In genomic region chr5:113586458-113586849, GRCm38 (mm10) we compare ENCODE assay signal across 8 mouse cellular contexts.
DNase-seq lines count a peak whose midpoint lies in the region; ATAC-seq and TF ChIP-seq lines count a peak whose summit lies in the region.
"Not testable (repeated sequence)": the region's sequence is repeated elsewhere in the genome, so short reads cannot be mapped to it uniquely, and the experiment has no call there.

No protein-coding gene starts in this region.

- H3K4me1 ChIP-seq in CH12.LX (ENCODE audit: control insufficient read depth in 1 of 2, insufficient read depth in 2 of 2), result peaks cover 12 to 63% of the 10 kb centered on the region in 2 experiments
- H3K4me1 ChIP-seq in heart, adult 2 months (ENCODE audit: control insufficient read depth, insufficient read depth, low read length); kidney, adult 2 months (ENCODE audit: control insufficient read depth, insufficient read depth, low read length); lung, embryonic 14.5 days (ENCODE audit: insufficient read depth); stomach, postnatal 0 days (replicated peaks; ENCODE audit: control insufficient read depth, insufficient read depth): not testable (repeated sequence)

- TF ChIP-seq CTCF in CH12.LX (conservative IDR thresholded peaks at IDR 0.05 in 1 of 2, IDR thresholded peaks at IDR 0.05 in 1 of 2; ENCODE audit: low read depth in 2 of 2, low read length in 2 of 2), result peak in 1 of 2 experiments; percentile 74; a peak in 2 of 4 replicates
- peak; percentile 51 for TF ChIP-seq CTCF in heart, adult 2 months (IDR thresholded peaks at IDR 0.05)
- peak; percentile 25; the same call in 1 of the 2 replicates for TF ChIP-seq CTCF in kidney, adult 2 months (conservative IDR thresholded peaks at IDR 0.05; ENCODE audit: insufficient read depth, insufficient read length, low read depth, low read length)
- TF ChIP-seq CTCF in layer of hippocampus, adult 2 months (conservative IDR thresholded peaks at IDR 0.05), result peak; percentile 72
- peak; percentile 42 for TF ChIP-seq CTCF in lung, embryonic 14.5 days (IDR thresholded peaks at IDR 0.05; ENCODE audit: low read depth)
- peak; percentile 60 for TF ChIP-seq CTCF in stomach, postnatal 0 days (IDR thresholded peaks at IDR 0.05; ENCODE audit: low read depth)

- not testable (repeated sequence) for TF ChIP-seq POLR2A in CH12.LX (IDR thresholded peaks at IDR 0.05; ENCODE audit: low read depth, low read length); heart, adult 2 months (IDR thresholded peaks at IDR 0.05; ENCODE audit: insufficient read depth, low read depth, low read length); kidney, adult 2 months (IDR thresholded peaks at IDR 0.05; ENCODE audit: low read depth, low read length)

- peak overlapping the region; percentile 61 for H3K9ac ChIP-seq in CH12.LX (ENCODE audit: insufficient read depth, low read depth)
- H3K9ac ChIP-seq in heart, adult 2 months (ENCODE audit: low read depth, low read length); lung, embryonic 14.5 days; stomach, postnatal 0 days (ENCODE audit: low read length): not testable (repeated sequence)

- not testable (repeated sequence) for H3K79me2 ChIP-seq in CH12.LX (replicated peaks; ENCODE audit: control insufficient read depth, extremely low read depth, insufficient read depth, poor library complexity, severe bottlenecking); heart, adult 2 months (replicated peaks; ENCODE audit: control insufficient read depth, insufficient read depth, low read length)

- H3K4me3 ChIP-seq in CH12.LX (replicated peaks in 1 of 3; ENCODE audit: low read depth in 2 of 3, low read length in 2 of 3, poor library complexity in 1 of 3); heart, adult 2 months; kidney, adult 2 months (ENCODE audit: insufficient read depth, low read depth, low read length); layer of hippocampus, adult 2 months; lung, embryonic 14.5 days (ENCODE audit: low read depth, low read length); stomach, postnatal 0 days (ENCODE audit: low read depth, low read length): not testable (repeated sequence)

- dilution Hi-C loops in CH12.LX (cut with MboI; ENCODE audit: extremely low pct_ligation_motif_present, extremely low pct_unique_long_range_greater_than_20kb, low sequenced_read_pairs), result not testable (repeated sequence)

- H3K27me3 ChIP-seq in CH12.LX (replicated peaks); heart, adult 2 months (ENCODE audit: control insufficient read depth, insufficient read depth, low read length); kidney, adult 2 months (replicated peaks; ENCODE audit: control insufficient read depth, insufficient read depth, low read length); lung, embryonic 14.5 days (ENCODE audit: insufficient read depth, low read length); stomach, postnatal 0 days (ENCODE audit: control insufficient read depth, insufficient read depth, low read length): not testable (repeated sequence)

- ATAC-seq in lung, embryonic 14.5 days (ENCODE audit: insufficient read depth); stomach, postnatal 0 days (ENCODE audit: low FRiP score, low TSS enrichment): not testable (repeated sequence)

- TF ChIP-seq RAD21 in CH12.LX (IDR thresholded peaks at IDR 0.05; ENCODE audit: low read depth, low read length), result peak; percentile 40

- not testable (repeated sequence) for H3K36me3 ChIP-seq in CH12.LX (replicated peaks in 1 of 2; ENCODE audit: control insufficient read depth in 1 of 2, insufficient read depth in 1 of 2, low read length in 1 of 2); heart, adult 2 months (ENCODE audit: control insufficient read depth, insufficient read depth, low read length); kidney, adult 2 months (ENCODE audit: control insufficient read depth, insufficient read depth, low read length); lung, embryonic 14.5 days (ENCODE audit: insufficient read depth); stomach, postnatal 0 days (ENCODE audit: control insufficient read depth, insufficient read depth, low read length)

- H3K27ac ChIP-seq in CH12.LX (ENCODE audit: insufficient read depth, low read depth), result peak overlapping the region; percentile 99
- H3K27ac ChIP-seq in heart, adult 2 months; kidney, adult 2 months (ENCODE audit: insufficient read depth, low read depth, low read length); lung, embryonic 14.5 days (ENCODE audit: low read depth); stomach, postnatal 0 days (replicated peaks): not testable (repeated sequence)
- H3K27ac ChIP-seq in layer of hippocampus, adult 2 months, result peak overlapping the region; percentile 18; the same call in 1 of the 2 replicates

- in situ Hi-C loops in CH12.LX (cut with MboI; ENCODE audit: low pct_ligation_motif_present, low pct_unique_long_range_greater_than_20kb, low sequenced_read_pairs), result loop anchor here (5.0 to 10.0 kb wide), 3 partner anchors 58 to 238 kb away; no protein-coding TSS in a partner anchor

- WGBS in heart, adult 2 months, result 63% methylated on average over 5 of the region's 5 CpGs
- WGBS in kidney, adult 2 months, result 41% methylated on average over 5 of the region's 5 CpGs
- 50% methylated on average over 5 of the region's 5 CpGs for WGBS in lung, embryonic 14.5 days
- 54% methylated on average over 5 of the region's 5 CpGs for WGBS in stomach, postnatal 0 days

- H3K4me2 ChIP-seq in CH12.LX (ENCODE audit: insufficient read depth, low read depth, poor library complexity, severe bottlenecking), result peak overlapping the region; percentile 37
- not testable (repeated sequence) for H3K4me2 ChIP-seq in lung, embryonic 14.5 days; stomach, postnatal 0 days (replicated peaks; ENCODE audit: low read depth)

- peak; percentile 70 for DNase-seq in CH12.LX (ENCODE audit: extremely low read depth)
- peak; percentile 80 for DNase-seq in ZHBTc4 (ENCODE audit: low read depth, low spot score)
- DNase-seq in cerebellum, adult 9-10 months, result peak; percentile 72
- not testable (repeated sequence) for DNase-seq in heart, adult 2 months; layer of hippocampus, adult 2 months (ENCODE audit: low spot score in 2 of 2); lung, embryonic 14.5 days; stomach, postnatal 0 days (ENCODE audit: low spot score)
- DNase-seq in kidney, adult 2 months, result peak; percentile 27

- not testable (repeated sequence) for H3K9me3 ChIP-seq in CH12.LX (replicated peaks; ENCODE audit: low read length); lung, embryonic 14.5 days (ENCODE audit: low read depth, low read length); stomach, postnatal 0 days (ENCODE audit: control insufficient read depth, low read length)

- TF ChIP-seq EP300 in CH12.LX (IDR thresholded peaks at IDR 0.05; ENCODE audit: low read length); heart, adult 2 months (IDR thresholded peaks at IDR 0.05; ENCODE audit: insufficient read depth, low read depth, low read length); stomach, postnatal 0 days (optimal IDR thresholded peaks at IDR 0.05): not testable (repeated sequence)

- intact Hi-C loops in heart, adult 2 months (cut with DNase I), result loop anchor here (5.0 kb wide), 1 partner anchor 136 kb away; the partner anchor contains the start of gene 1700069L16Rik

TF ChIP-seq in CH12.LX, 34 proteins besides CTCF, POLR2A, EP300 and RAD21:
- TF ChIP-seq NELFE (IDR thresholded peaks at IDR 0.05; ENCODE audit: low read depth, low read length) (peak; percentile 39; the same call in 1 of the 2 replicates), MEF2A (IDR thresholded peaks at IDR 0.05; ENCODE audit: borderline replicate concordance, low read depth, low read length) (0 out of 2 replicates have a peak, but pooled peaks have one; percentile 3), SMC3 (IDR thresholded peaks at IDR 0.05; ENCODE audit: low read depth, low read length) (peak; percentile 43)
